Mouse (Mus musculus) midbrain, embryonic 14.5 days (tissue): ENCODE results near the gene Trappc5. TPM values are rescaled to one million over a fixed set of nuclear protein-coding genes. Genes with fewer than 3 reads are reported as not detected.

Source experiments
- ATAC-seq: fragments of 200-750 bp; cut with Nextera tagmentation; 2 replicates; pipeline ENCODE4 v1.8.0; 2017; ENCODE audit warnings: moderate number of reproducible peaks, moderate library complexity; ENCODE audit not compliant: low FRiP score, low TSS enrichment
- DNase-seq: peaks from one replicate; pipeline ENCODE4 v3.0.0-alpha.2; 2015
- H3K27ac ChIP-seq: fragments of 300-500 bp; sonication (generic); replicated peaks from 2 replicates; pipeline ENCODE4 v1.5.1; 2014; ENCODE audit warnings: mild to moderate bottlenecking, low read depth, low read length, moderate library complexity
- H3K27me3 ChIP-seq: fragments of 300-500 bp; sonication (generic); 2 replicates; pipeline ENCODE4 v1.6.1; 2014; ENCODE audit warnings: low read length, control low read depth, mixed read lengths; ENCODE audit not compliant: control insufficient read depth, insufficient read depth
- H3K36me3 ChIP-seq: fragments of 300-500 bp; sonication (generic); 2 replicates; pipeline ENCODE4 v1.6.1; 2014; ENCODE audit warnings: low read length, control low read depth; ENCODE audit not compliant: control insufficient read depth, insufficient read depth
- H3K4me1 ChIP-seq: fragments of 300-500 bp; sonication (generic); 2 replicates; pipeline ENCODE4 v1.6.1; 2014; ENCODE audit warnings: mild to moderate bottlenecking, antibody characterized with exemption, low read length, control low read depth; ENCODE audit not compliant: control insufficient read depth, insufficient read depth
- H3K4me2 ChIP-seq: fragments of 300-500 bp; sonication (generic); 2 replicates; pipeline ENCODE4 v1.6.1; 2014; ENCODE audit warnings: mild to moderate bottlenecking, low read length, moderate library complexity
- H3K4me3 ChIP-seq: fragments of 300-500 bp; sonication (generic); replicated peaks from 2 replicates; pipeline ENCODE4 v1.5.1; 2014; ENCODE audit warnings: low read depth, low read length
- H3K9ac ChIP-seq: fragments of 300-500 bp; sonication (generic); replicated peaks from 2 replicates; pipeline ENCODE4 v1.6.1; 2014; ENCODE audit warnings: mild to moderate bottlenecking, low read length, moderate library complexity
- H3K9me3 ChIP-seq: fragments of 300-500 bp; sonication (generic); 2 replicates; pipeline ENCODE4 v1.6.1; 2016; ENCODE audit warnings: low read length, control low read depth, mixed read lengths; ENCODE audit not compliant: control insufficient read depth
- WGBS: fragments of 180-500 bp; shearing (Covaris S2); extraction: QIAGEN DNeasy Blood & Tissue Kit; methylation state at CpG from one replicate; pipeline ENCODE4 v1.1.7; 2014; 5-methylcytosine and 5-hydroxymethylcytosine counted together
- polyA plus RNA-seq: library from polyadenylated mRNA; unstranded; fragments of >200 nt; fragmentation: Nextera tagmentation; extraction: Ambion mirVana; gene quantifications from 2 replicates; pipeline ENCODE4 v1.2.1, GENCODE M21; 2014

Gene Trappc5
- 48.0 and 56.9 TPM in 2 replicates for polyA plus RNA-seq

- Histone ChIP-seq H3K4me2 (peak within 1 kb of the TSS; percentile 91), H3K9me3 (no peaks in the 10 kb centered on the region), H3K9ac (peak within 1 kb of the TSS; percentile 96), H3K27me3 (no peaks in the 10 kb centered on the region), H3K36me3 (peaks cover 28% of the 10 kb centered on the region), H3K27ac (peak within 1 kb of the TSS; percentile 83), H3K4me1 (peaks cover 10% of the 10 kb centered on the region), H3K4me3 (peak within 1 kb of the TSS; percentile 93)
- 1% methylated on average over 61 of the region's 61 CpGs for WGBS
- peak; percentile 86 for ATAC-seq
- DNase-seq: peak; percentile 97
Observed at GRCm38 (mm10) chr8:3676131-3676992, at the start of gene Trappc5. Gene Trappc5 (plus strand): TSS chr8:3676299.

DNA sequence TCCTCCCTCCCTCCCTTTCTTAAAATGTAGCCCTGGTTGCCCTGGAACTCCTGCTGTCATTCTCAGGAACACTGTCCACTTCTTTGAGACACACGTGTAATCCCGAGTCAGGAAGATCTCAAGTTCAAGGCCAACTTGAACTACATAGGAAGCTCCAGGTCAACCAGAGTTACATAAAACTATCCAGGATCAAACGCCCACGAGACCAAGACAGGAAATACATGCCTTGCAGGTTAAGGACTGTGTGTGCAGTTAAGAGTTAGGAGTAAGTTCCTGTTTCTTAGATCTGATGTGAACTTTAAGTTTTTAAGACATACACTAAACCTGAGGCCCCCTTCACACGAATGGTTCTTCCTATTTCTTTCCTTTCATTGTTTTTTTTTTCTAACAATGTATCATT is 49.1 kb upstream of the Trappc5 start:
- 65% methylated on average over 5 of the region's 5 CpGs for WGBS

GRCm38 (mm10) chr8:3628014-3628413 is 48.1 kb upstream of the Trappc5 start:
- Histone ChIP-seq H3K36me3 (no peaks in the 10 kb centered on the region), H3K4me2 (no peak overlapping the region), H3K27me3 (peaks cover 3% of the 10 kb centered on the region; the same call in 1 of the 2 replicates), H3K27ac (no peak overlapping the region), H3K9ac (no peak overlapping the region), H3K4me3 (no peak overlapping the region), H3K4me1 (peaks cover 10% of the 10 kb centered on the region; the same call in 1 of the 2 replicates), H3K9me3 (no peaks in the 10 kb centered on the region)
- DNase-seq (peak; percentile 50), ATAC-seq (no peak)
- WGBS: 27% methylated on average over 5 of the region's 5 CpGs

More for the DNA sequence above, 49.1 kb upstream of the Trappc5 start:
- peaks cover 3% of the 10 kb centered on the region; the same call in 1 of the 2 replicates for H3K27me3 ChIP-seq
- H3K9ac ChIP-seq: no peak overlapping the region
- no peak for ATAC-seq
- no peaks in the 10 kb centered on the region for H3K36me3 ChIP-seq
- no peaks in the 10 kb centered on the region for H3K9me3 ChIP-seq
- no peak overlapping the region for H3K4me2 ChIP-seq
- H3K4me3 ChIP-seq: no peak overlapping the region
- H3K27ac ChIP-seq: no peak overlapping the region
- H3K4me1 ChIP-seq: peaks cover 13% of the 10 kb centered on the region
- DNase-seq: no peak

DNA sequence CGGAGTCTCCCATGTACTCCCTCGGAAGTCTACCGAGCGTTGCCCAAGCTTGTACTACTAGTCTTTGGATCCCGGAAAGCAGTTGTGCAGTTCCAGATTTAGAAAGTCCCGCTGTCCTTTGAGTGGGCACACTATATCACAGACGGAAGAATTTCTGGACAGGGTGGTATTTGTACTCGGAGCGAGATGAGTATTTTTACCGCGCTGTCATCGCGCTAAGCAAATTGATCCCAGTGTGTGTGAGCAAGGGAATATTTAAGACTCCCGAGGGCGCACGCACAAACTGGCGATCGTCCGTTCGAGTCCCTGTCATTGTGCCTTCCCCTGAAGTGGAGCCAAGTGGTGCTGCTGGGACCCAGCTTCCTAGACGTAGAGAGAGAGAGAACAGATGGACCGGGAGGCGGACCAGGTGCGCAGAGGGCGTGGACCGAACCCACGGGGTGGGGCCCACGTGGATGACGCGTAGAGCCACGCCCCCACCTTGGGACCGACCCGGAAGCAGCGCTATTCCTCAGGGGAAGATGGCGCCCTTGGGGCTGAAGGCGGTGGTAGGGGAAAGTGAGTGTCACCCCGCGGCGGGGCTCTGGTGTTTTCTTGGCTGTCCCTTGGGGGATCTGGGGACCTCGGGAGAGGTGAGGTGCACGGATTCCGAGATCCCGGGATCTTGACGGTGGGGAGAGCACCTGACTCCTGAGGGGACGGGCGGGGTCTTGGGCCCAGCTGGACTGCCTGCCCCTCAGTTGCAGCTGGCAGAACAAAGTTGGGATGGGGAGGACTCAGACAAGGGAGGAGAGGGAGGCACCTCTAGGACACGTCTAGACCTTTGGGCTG is 45.2 kb upstream of the Trappc5 start, which contains the start of gene Stxbp2:
Stxbp2 (plus strand) TSS at position 309 of the 831 bp plus-strand sequence.
- Histone ChIP-seq H3K9ac (peak within 1 kb of the TSS; percentile 30; the same call in 1 of the 2 replicates), H3K4me3 (peak within 1 kb of the TSS; percentile 40), H3K4me1 (peaks cover 10% of the 10 kb centered on the region; the same call in 1 of the 2 replicates), H3K27ac (no peak within 1 kb of the TSS), H3K4me2 (peak within 1 kb of the TSS; percentile 64), H3K9me3 (no peaks in the 10 kb centered on the region), H3K36me3 (no peaks in the 10 kb centered on the region), H3K27me3 (peaks cover 3% of the 10 kb centered on the region; the same call in 1 of the 2 replicates)
- ATAC-seq (0 out of 2 replicates have a peak, but pooled peaks have one; percentile 56), DNase-seq (peak; percentile 73)
- WGBS: 5% methylated on average over 47 of the region's 47 CpGs

DNA sequence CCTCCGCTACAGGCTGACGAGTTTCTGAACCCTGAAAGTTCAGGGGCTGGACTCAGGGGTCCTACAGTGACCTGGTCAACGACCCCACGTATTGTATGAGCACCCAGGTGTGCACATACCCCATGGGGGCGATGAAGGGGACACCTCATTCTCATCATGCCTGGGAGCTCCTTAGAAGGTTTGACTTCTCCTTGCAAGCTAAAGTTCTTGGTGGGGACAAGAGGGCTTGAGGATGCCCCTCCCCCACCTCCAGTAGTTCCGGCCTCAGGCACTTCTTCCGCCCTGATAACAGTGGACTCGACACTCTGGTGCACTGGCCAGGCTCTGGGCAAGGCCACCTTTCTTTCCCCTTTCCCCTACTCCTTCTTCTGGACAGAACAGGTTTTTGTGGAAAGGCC is 44.6 kb upstream of the Trappc5 start:
- ATAC-seq: 0 out of 2 replicates have a peak, but pooled peaks have one; percentile 8
- Histone ChIP-seq H3K4me2 (peak overlapping the region; percentile 64), H3K36me3 (0 out of 2 replicates have a peak, but pooled peaks cover 4% of the 10 kb centered on the region), H3K27ac (no peak overlapping the region), H3K9me3 (no peaks in the 10 kb centered on the region), H3K27me3 (peaks cover 3% of the 10 kb centered on the region; the same call in 1 of the 2 replicates), H3K9ac (no peak overlapping the region), H3K4me1 (peaks cover 10% of the 10 kb centered on the region; the same call in 1 of the 2 replicates), H3K4me3 (peak overlapping the region; percentile 40)
- no peak for DNase-seq
- 24% methylated on average over 8 of the region's 8 CpGs for WGBS

DNA sequence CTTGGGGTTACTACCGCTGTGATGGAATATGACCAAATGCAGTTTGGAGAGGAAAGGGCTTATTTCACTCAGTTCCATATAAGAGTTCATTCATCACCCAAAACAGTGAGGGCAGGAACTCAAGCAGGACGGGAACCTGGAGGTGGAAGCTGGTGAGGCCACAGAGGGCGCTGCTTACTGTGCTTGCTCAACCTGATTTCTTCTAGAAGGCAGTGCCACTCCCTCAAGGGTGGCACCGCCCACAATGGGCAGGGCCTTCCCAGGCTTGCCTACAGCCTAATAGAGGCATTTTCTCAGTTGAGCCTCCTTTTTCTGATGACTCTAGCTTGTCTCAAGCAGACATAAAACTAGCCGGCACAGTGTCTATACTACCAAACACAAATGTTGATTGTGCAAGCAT is 30.3 kb upstream of the Trappc5 start:
- Histone ChIP-seq H3K9me3 (no peaks in the 10 kb centered on the region), H3K4me2 (no peak overlapping the region), H3K36me3 (no peaks in the 10 kb centered on the region), H3K4me1 (no peaks in the 10 kb centered on the region), H3K9ac (no peak overlapping the region), H3K4me3 (no peak overlapping the region), H3K27ac (no peak overlapping the region), H3K27me3 (no peaks in the 10 kb centered on the region)
- WGBS: 24% methylated on average over 5 of the region's 5 CpGs
- no peak for DNase-seq
- ATAC-seq: no peak

- Histone ChIP-seq H3K27me3 (no peaks in the 10 kb centered on the region), H3K4me2 (no peak overlapping the region), H3K4me3 (no peak overlapping the region), H3K9me3 (no peaks in the 10 kb centered on the region), H3K9ac (no peak overlapping the region), H3K27ac (no peak overlapping the region), H3K4me1 (no peaks in the 10 kb centered on the region), H3K36me3 (no peaks in the 10 kb centered on the region)
- WGBS: 85% methylated on average over 6 of the region's 6 CpGs
- ATAC-seq: no peak
- no peak for DNase-seq
Observed at GRCm38 (mm10) chr8:3646824-3647531, 29.1 kb upstream of the Trappc5 start.

- Histone ChIP-seq H3K9me3 (no peaks in the 10 kb centered on the region), H3K27ac (no peak overlapping the region), H3K4me1 (no peaks in the 10 kb centered on the region), H3K36me3 (no peaks in the 10 kb centered on the region), H3K4me2 (no peak overlapping the region), H3K27me3 (no peaks in the 10 kb centered on the region), H3K9ac (no peak overlapping the region), H3K4me3 (no peak overlapping the region)
- no peak for DNase-seq
- ATAC-seq: no peak
- 83% methylated on average over 4 of the region's 4 CpGs for WGBS
Observed at GRCm38 (mm10) chr8:3647561-3647960, 28.5 kb upstream of the Trappc5 start.
